Mouse (Mus musculus): ENCODE measurements at regions not wholly inside any gene's neighbourhood (a gene's known extent, or its start where the extent isn't known, plus 50 kb on each side); places are given as distances from the start of the nearest gene placed in this dataset.

DNA sequence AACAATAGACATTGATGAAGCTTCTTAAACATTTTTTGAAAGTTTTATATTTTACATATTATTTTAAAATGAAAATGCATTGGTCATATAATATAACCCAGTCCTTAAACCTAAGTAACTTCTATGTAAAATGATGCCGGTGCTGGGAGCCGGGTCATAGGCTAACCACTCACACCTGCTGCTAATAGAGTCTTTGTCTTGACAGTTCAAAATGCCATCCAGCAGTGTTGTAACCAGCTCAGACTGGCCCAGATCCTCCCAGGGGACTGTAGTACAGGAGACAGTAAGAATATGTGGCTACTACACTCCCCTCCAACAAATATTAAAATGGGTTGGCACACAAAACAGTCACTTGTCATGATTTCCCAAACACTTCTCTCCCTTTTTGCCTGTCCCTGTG, 693.6 kb downstream of the 1700064H15Rik start:
- no peak for ATAC-seq (replicated peaks in 1 of 2; ENCODE audit: insufficient read depth in 1 of 2, low FRiP score in 2 of 2, low TSS enrichment in 1 of 2, low read depth in 1 of 2, poor library complexity in 2 of 2, severe bottlenecking in 2 of 2)

DNA sequence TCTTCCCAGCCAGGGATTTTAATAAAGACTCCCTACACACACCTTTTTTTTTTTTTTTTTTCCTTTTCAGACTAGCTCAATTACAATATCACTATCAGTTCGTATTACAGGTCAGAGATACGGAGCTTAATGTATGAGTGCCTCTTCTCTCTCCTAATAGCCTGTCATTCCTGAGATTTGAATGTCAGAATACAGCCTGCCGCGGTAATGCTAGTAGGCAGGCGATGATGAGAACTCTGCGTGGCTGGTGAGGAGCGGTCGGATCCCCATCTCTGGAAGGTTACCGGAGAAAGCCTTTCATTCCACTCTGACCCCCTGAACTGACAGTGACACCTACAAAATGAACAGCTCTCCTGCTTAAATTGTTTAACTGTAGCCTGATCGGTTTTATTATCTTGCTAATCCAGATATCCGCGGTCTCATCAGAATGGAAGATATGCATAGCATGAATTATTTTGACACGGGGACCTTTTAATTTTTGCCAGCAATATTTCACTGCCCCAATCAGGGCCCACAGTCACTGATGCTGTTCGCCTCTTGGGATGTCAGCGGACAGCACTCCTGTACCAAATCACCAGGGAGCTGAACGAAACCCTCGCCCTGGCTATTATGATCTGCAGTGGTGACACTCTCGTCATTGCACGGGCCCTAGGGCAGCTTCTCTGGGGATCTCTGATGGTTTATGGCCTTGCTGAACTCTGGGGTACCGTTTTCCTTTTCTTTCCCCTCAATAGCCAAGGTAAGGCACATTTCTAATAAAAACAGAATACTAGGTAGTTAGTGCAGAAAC, 690.9 kb downstream of the 1700064H15Rik start:
- no peak for ATAC-seq (replicated peaks in 1 of 2; ENCODE audit: insufficient read depth in 1 of 2, low FRiP score in 2 of 2, low TSS enrichment in 1 of 2, low read depth in 1 of 2, poor library complexity in 2 of 2, severe bottlenecking in 2 of 2)

DNA sequence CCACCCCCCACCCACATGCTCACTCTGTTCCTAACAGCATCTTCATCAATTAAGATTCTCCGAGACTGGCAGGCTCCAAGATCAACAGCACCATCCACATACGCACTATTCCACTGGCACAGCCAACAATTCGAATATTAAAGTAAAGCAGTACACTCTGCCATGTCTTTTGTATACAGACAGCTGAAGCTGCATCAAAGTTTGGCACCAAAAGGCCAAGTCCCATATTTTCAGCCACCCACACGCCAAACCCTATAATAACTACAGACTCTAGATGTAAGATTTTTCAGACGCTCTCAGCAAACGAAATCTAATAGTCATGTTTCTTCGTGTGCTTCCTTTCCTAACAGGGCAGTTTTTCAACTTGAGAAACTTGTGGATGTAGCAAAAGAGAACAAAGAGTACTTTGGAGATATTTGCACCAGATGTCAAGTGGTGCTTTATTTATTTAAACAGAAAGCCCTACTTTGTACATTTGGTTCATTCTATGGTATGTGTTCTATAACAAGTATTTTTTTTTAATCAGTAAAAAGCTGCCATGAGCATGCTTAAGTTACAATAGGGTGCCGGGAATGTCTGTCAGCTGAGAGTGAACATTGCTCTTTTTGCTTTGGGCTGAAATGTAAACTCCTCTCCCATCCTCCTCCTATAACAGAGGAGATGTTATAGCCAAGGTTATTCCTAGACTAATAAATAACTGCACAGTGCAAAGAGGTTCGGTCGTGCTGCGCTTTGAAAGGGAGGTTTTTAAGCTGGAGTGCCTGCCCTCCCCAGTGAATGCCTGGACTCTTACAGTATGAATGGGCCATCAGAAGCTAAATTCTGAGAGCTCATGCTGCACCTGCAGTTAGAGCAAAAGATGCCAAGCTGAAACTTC, 686.9 kb downstream of the 1700064H15Rik start:
- no peak for ATAC-seq (replicated peaks in 1 of 2; ENCODE audit: insufficient read depth in 1 of 2, low FRiP score in 2 of 2, low TSS enrichment in 1 of 2, low read depth in 1 of 2, poor library complexity in 2 of 2, severe bottlenecking in 2 of 2)

DNA sequence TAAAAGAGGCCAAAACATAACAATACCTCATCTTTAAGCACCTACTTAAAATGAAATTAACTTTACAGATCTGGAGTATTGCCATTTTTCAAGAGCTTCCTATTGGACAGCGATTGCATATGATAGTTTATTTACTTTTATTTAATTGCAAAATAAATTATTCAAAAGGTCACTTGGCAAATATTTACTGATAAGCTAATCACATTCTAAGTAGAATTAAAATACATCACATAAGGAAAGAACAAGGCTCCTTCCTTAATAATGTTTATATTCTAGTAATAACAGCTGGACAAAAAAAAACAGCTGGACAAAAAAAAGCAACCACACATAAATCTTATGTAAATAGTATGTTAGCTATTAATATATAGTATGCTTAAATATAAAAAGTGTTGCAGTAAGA, 668.1 kb downstream of the 1700064H15Rik start:
- ATAC-seq (replicated peaks in 1 of 2; ENCODE audit: insufficient read depth in 1 of 2, low FRiP score in 2 of 2, low TSS enrichment in 1 of 2, low read depth in 1 of 2, poor library complexity in 2 of 2, severe bottlenecking in 2 of 2): no peak

DNA sequence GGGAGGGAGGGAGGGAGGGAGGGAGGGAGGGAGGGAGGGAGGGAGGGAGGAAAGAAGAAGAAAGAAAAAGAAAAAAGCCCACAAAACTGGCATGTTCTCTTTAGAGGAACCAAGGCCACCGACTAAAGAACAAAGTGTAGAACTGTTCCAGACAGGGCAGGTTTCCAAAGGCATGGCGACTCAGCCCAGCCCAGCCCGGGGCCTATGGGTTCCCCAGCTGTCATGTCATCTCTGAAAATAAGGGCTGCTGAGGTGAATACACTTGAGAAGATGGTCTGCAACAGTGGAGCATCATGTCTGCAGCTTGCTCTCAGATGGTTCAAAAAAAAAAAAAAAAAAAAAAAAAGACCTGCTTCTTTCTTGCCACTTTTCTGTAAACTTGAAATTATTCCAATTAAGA, 639.8 kb downstream of the 1700064H15Rik start:
- no peak for ATAC-seq (replicated peaks in 1 of 2; ENCODE audit: insufficient read depth in 1 of 2, low FRiP score in 2 of 2, low TSS enrichment in 1 of 2, low read depth in 1 of 2, poor library complexity in 2 of 2, severe bottlenecking in 2 of 2)

DNA sequence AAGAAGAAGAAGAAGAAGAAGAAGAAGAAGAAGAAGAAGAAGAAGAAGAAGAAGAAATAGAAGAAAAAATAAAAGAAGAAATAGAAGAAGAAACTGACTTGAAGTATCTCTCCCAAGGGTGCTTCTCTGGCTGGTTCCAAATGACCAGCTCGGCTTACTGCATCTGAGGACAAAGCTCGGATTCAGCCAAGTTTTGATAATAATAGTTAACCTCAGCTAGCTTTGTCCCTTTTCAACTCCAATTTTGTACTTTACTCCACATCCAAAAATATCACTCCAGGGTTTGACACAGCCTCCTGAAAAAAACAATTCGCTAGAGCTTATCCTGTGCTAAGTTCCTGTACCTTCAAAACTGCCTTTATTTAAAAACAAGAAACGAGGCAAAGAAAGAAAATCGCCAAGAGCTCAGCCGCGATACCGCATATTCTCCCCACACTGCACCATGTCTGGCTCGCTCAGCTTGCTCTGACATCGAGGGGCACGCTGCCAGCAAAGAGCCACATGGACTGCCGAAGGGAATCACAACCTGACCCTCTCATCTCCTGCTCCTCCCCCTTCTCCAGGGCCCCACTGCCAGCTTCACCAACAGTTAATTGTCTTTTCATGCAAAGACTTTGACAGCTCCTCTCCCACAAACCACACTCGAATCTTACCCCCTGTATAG, 638.8 kb downstream of the 1700064H15Rik start:
- no peak for ATAC-seq (replicated peaks in 1 of 2; ENCODE audit: insufficient read depth in 1 of 2, low FRiP score in 2 of 2, low TSS enrichment in 1 of 2, low read depth in 1 of 2, poor library complexity in 2 of 2, severe bottlenecking in 2 of 2)

DNA sequence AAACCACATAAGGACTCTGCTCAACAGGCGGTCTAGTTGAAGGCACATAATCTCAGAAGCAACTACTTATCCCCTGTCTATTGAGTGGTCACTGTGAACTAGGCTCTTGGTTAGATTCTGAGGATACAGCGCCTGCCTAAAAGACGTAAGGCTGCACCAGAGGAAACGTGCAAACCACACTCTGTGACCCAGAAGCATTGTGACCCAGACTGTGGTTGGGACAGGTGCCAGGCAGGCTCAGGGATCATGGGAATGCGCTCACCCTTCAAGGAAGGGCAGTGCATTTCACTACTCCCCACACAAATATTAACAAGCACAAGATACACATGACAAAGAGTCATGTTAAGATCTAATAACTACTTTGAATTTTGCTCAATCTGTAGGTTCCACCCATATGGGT, 628.3 kb downstream of the 1700064H15Rik start:
- peak; percentile 53 to 64 for ATAC-seq (replicated peaks in 1 of 2; ENCODE audit: insufficient read depth in 1 of 2, low FRiP score in 2 of 2, low TSS enrichment in 1 of 2, low read depth in 1 of 2, poor library complexity in 2 of 2, severe bottlenecking in 2 of 2)

DNA sequence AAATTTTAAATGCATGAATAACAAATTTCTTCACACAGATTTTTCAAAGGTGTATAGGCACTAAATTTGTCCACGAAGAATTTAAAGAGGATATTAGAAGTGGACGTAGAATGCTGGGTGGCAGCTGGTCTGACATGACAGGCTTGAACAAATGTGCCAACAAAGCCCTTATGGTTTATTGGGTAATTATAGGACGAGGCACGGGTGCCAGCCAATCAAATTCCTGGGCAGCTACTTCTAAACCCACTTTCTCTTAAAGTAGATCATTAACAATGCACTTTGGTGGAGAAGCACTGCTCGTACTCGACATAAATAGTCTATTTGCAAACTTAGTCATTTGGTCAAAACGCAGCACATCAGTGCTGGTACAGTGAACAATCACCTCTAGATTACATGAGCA, 626.4 kb downstream of the 1700064H15Rik start:
- no peak for ATAC-seq (replicated peaks in 1 of 2; ENCODE audit: insufficient read depth in 1 of 2, low FRiP score in 2 of 2, low TSS enrichment in 1 of 2, low read depth in 1 of 2, poor library complexity in 2 of 2, severe bottlenecking in 2 of 2)

DNA sequence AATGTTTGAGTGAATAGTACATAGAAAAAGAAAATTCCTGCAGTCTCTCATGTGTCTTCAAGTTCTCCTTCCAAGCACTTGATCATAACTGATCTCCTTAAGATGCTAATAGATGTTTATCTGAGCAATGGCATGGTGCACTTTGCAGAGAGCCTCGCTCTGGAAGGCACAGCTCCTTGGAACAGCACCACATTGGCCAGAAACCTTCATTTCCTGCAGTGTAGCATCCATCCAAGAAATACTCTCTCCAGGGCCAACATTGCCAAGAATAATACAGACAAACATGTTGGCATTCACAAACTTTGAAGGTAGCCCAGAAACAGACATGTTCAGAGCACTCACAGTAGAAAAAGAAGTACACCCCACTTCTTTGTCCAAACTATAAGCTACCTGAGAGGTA, 623.7 kb downstream of the 1700064H15Rik start:
- ATAC-seq (replicated peaks in 1 of 2; ENCODE audit: insufficient read depth in 1 of 2, low FRiP score in 2 of 2, low TSS enrichment in 1 of 2, low read depth in 1 of 2, poor library complexity in 2 of 2, severe bottlenecking in 2 of 2): no peak

DNA sequence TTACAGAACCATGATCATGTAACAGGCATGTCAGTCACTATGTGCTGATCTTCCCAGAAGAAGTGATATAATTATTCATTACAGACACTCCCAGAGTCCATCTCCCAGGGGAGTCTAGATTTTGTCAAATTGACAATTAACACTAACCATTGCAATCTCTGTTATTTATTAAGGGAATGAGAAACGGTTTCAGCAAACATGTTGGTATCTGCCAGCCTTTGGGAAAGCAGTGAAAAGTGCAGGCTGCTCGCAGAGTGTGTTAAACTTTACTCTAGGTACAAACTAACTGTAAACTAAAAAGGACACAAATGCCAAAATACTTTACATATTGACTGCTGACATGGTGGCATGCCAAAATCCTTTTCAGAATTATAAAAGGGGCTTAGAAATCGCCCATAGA, 583.9 kb downstream of the 1700064H15Rik start:
- ATAC-seq (replicated peaks in 1 of 2; ENCODE audit: insufficient read depth in 1 of 2, low FRiP score in 2 of 2, low TSS enrichment in 1 of 2, low read depth in 1 of 2, poor library complexity in 2 of 2, severe bottlenecking in 2 of 2): no peak

DNA sequence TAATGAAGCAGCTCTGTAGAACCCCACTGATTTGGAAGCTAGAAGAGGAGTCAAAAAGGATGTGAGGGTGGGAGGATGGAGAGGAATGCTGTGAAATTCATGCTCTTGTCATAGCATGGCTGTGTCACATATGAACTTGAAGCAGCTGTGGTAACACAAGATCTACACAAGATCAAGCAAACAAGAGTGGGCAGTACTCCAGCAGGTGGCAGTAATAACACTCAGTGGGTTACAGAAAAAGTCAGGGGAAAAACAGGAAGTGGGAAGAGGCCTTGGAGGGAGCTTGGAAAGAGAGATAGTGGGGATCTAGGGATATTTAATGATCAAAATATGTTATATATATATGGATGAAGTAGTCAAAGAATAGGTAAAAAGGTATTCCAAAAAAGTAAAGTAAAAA, 582.5 kb downstream of the 1700064H15Rik start:
- no peak for ATAC-seq (replicated peaks in 1 of 2; ENCODE audit: insufficient read depth in 1 of 2, low FRiP score in 2 of 2, low TSS enrichment in 1 of 2, low read depth in 1 of 2, poor library complexity in 2 of 2, severe bottlenecking in 2 of 2)

DNA sequence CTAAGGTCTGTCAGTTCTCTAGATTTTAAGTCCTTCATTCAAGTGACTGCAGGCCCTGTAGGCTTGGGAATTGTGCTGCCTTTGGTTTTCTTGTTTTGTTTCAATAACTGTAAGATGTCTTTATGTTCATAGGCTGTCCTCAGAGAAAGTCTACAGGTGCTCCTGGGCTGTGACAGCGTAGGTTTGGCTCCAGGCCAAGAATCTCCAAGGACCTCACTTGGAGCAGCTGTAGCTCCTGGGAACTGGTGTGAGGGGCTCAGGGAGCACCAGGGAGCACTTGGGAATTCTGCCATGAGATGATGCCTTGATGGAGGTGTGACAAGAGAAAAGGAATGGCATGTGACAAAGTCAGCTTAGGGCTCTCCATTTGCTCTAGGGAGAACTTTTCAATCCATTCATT, 581.9 kb downstream of the 1700064H15Rik start:
- ATAC-seq (replicated peaks in 1 of 2; ENCODE audit: insufficient read depth in 1 of 2, low FRiP score in 2 of 2, low TSS enrichment in 1 of 2, low read depth in 1 of 2, poor library complexity in 2 of 2, severe bottlenecking in 2 of 2): no peak

DNA sequence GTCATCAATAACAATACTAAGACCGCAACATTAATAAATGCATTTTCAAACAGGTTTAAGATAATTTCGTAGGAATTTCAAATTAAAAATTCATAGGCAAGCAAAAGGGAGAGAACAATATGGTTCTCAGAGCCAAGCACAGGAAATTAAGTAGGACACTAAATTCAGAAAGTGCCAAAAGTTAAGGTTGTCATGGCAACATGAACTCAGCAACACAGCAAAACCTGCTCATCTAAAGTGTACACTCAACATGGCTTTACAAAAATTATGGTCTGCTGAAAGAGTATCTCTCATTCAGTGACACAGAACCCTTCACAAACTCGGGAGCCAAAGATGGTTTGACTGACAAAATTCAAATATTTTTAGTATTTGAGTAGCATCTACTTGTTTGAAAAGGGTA, 572.5 kb downstream of the 1700064H15Rik start:
- ATAC-seq (replicated peaks in 1 of 2; ENCODE audit: insufficient read depth in 1 of 2, low FRiP score in 2 of 2, low TSS enrichment in 1 of 2, low read depth in 1 of 2, poor library complexity in 2 of 2, severe bottlenecking in 2 of 2): no peak

DNA sequence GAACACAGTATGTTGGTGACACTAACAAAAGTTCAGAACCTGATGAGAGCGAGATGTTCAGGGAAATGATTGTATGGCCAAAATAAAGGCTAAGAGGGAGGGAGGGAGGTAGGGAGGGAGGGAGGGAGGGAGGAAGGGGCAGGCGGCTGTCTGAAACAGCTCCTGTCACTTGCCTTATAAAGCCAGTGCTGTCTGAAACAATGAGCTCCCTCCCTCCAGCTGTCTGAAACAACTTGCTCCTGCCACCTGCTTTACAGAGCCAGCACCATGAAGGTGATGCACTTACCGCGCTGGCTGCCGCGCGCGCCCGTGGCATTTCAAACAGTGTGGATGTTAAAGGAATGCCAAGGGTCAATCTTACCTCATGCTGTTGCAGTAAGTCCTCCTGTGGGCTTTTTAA, 571.9 kb downstream of the 1700064H15Rik start:
- no peak for ATAC-seq (replicated peaks in 1 of 2; ENCODE audit: insufficient read depth in 1 of 2, low FRiP score in 2 of 2, low TSS enrichment in 1 of 2, low read depth in 1 of 2, poor library complexity in 2 of 2, severe bottlenecking in 2 of 2)

DNA sequence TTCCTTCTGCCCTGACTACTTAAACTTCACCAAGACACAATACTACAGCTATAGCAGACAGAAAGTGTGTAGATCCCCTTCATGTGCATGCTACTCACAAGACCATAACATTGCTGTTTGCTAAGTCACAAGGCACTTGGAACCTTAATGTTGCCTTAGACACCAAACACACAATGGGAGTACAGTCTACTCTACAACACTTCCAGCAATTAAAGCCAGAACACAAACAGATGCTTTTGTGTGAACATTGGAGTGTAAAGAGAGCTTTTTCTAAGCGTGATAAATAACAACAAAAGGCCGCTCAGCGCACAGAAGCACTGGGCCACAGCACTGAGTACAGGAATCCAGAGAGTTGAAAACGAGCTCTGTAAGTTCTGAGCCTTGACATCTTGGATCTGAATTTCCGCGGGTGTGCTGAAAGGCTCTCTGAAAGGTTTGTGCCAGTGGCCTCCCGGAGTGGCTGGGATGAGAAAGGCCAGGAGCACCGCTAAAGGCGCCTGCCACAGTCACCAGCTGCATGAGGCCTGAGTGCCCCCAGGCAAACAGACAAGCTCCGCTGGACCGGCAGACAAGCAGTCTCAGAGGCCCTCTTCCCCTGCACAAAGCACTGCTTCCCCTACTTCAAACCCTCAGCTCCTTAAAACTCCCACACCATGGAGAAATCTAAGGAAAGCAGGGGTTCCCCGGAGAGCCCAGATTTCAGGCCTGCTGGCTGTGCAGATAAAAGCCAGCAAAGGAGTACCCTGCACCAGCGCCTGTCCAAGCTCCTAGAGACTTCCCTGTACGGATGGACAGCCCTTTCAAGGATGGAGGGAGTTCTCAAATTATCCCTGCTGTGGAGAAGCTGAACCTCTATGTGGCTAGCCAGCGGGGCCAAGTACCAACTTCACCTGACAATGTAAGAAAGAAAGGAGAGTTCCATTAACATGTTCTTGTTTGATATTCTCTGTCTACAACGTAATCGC, 568.3 kb downstream of the 1700064H15Rik start:
- no peak for ATAC-seq (replicated peaks in 1 of 2; ENCODE audit: insufficient read depth in 1 of 2, low FRiP score in 2 of 2, low TSS enrichment in 1 of 2, low read depth in 1 of 2, poor library complexity in 2 of 2, severe bottlenecking in 2 of 2)

DNA sequence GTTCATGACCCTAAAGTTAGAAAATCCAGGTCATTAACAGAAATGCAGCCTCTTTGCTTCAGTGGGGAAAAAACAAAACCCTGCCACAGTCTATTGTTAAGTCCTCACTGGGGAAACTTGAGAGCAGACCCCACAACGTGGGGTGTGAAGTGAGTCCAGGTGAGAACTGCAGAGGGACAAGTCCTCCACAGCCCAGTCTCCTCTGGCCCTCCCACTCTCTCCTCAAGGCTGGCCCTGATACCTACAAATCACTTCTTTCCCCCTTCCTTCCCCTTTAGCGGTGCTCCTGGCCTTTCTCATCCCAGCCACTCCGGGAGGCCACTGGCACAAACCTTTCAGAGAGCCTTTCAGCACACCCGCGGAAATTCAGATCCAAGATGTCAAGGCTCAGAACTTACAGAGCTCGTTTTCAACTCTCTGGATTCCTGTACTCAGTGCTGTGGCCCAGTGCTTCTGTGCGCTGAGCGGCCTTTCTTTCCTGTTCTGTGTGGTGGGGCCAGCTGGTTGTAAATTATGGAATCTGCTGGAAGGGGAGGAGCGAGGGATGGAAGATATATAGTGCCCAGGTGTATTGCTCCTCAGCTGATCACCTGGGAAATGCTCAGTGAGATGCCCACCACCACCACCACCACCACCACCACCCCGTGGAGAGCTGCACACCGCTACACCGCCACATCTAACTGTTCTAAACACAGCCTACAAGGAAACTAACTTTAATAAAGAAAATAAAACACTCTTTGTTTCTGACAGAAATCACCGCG, 566.8 kb downstream of the 1700064H15Rik start:
- ATAC-seq (replicated peaks in 1 of 2; ENCODE audit: insufficient read depth in 1 of 2, low FRiP score in 2 of 2, low TSS enrichment in 1 of 2, low read depth in 1 of 2, poor library complexity in 2 of 2, severe bottlenecking in 2 of 2): no peak
